Mouse (Mus musculus): Measurements from ENCODE around the gene Acyp1.

GRCm38 (mm10) chr12:85270319-85270718, 17.9 kb downstream of the Acyp1 start, which contains the start of gene Mlh3:
- peak; percentile 34; the same call in 1 of the 2 replicates for TF ChIP-seq CTCF (IDR thresholded peaks at IDR 0.05; ENCODE audit: borderline replicate concordance, insufficient read depth, low read length)
- peak; percentile 79 for TF ChIP-seq POLR2A (IDR thresholded peaks at IDR 0.05; ENCODE audit: low read depth, low read length)
